ENCODE assay signal across 22 mouse cellular contexts in the genomic region with DNA sequence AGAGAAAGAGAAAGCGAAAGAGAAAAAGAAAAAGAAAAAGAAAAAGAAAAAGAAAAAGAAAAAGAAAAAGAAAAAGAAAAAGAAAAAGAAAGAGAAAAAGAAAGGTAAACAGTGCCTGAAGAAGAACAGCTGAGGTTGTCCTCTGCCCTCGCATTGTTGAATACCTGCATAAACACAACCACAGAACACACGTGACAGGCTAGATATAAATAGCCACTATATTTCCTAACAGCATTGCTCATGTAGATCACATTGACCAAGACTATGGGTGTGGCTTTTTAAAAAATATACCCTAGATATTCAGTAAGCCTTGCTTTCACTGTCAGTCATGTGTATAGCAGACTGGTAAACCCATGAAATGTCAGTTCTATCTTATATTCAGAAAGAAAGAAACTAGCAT.
A peak's percentile ranks its signal among the peaks of the same experiment; 100 is the strongest.
DNase-seq lines count a peak whose midpoint lies in the region; ATAC-seq and TF ChIP-seq lines count a peak whose summit lies in the region.
"Had no signal": no experiment of that assay in that cellular context is flagged by ENCODE, and none has a peak within 500 bp of the region (broad histone marks: within the 10 kb centered on the region; RNA-seq: fewer than 3 reads in every experiment).

No protein-coding gene starts in this region.

- H3K36me3 ChIP-seq in C2C12 (ENCODE audit: control insufficient read depth, insufficient read depth), result no peaks in the 10 kb centered on the region
- H3K36me3 ChIP-seq: embryonic facial prominence, embryonic 12.5 days; embryonic facial prominence, embryonic 15.5 days; G1E; hindbrain, embryonic 12.5 days; hindbrain, embryonic 15.5 days had no signal

- H3K4me3 ChIP-seq in C2C12 (ENCODE audit: insufficient read depth, poor library complexity, severe bottlenecking), result no peak overlapping the region
- H3K4me3 ChIP-seq: embryonic facial prominence, embryonic 12.5 days; embryonic facial prominence, embryonic 15.5 days; heart, adult 2 months; hindbrain, embryonic 12.5 days; hindbrain, embryonic 15.5 days had no signal

- peak; percentile 23 for DNase-seq in NIH3T3 (ENCODE audit: low read depth)
- DNase-seq in kidney, adult 11 months, result no peak
- no peak for DNase-seq in urinary bladder, postnatal 36 days (ENCODE audit: low spot score in 2 of 2)
- DNase-seq in urinary bladder, postnatal 10 days (ENCODE audit: low spot score), result no peak
- DNase-seq in heart, adult 8-10 months (ENCODE audit: low spot score), result no peak
- DNase-seq: adrenal gland, adult 8-10 months; adrenal gland, postnatal 25 days; cerebellum, adult 2 months; cerebellum, adult 9-11 months; cerebellum, postnatal 25 days; forebrain, postnatal 0 days; gastrocnemius, postnatal 25 days; heart, adult 2 months had no signal

- no peak overlapping the region for H3ac ChIP-seq in C2C12 (ENCODE audit: control insufficient read depth, insufficient read length, low read depth)

- 0 out of 2 replicates have a peak, but pooled peaks have one; percentile 34 for ATAC-seq in megakaryocyte progenitor cell, adult 5-6 weeks (replicated peaks; ENCODE audit: poor library complexity)
- ATAC-seq: activated CD4-positive, CD25-positive, alpha-beta regulatory T cell, adult 4 months; forebrain, embryonic 14.5 days; forebrain, postnatal 0 days had no signal

- no peaks in the 10 kb centered on the region for H3K79me2 ChIP-seq in C2C12 (ENCODE audit: control insufficient read depth, insufficient read depth)

- no peak for TF ChIP-seq CTCF in C2C12 (IDR thresholded peaks at IDR 0.05; ENCODE audit: control insufficient read depth, insufficient read depth, insufficient read length)

- H3K79me3 ChIP-seq in C2C12 (ENCODE audit: low read depth), result no peaks in the 10 kb centered on the region

- H3K27me3 ChIP-seq in C2C12 (ENCODE audit: control insufficient read depth, insufficient read depth, insufficient read length), result no peaks in the 10 kb centered on the region
- H3K27me3 ChIP-seq: embryonic facial prominence, embryonic 12.5 days; embryonic facial prominence, embryonic 15.5 days; hindbrain, embryonic 12.5 days; hindbrain, embryonic 15.5 days had no signal

TF ChIP-seq in C2C12, 6 proteins besides CTCF, POLR2A, EP300 and RAD21:
- no peak for TF ChIP-seq MYOD1 (IDR thresholded peaks at IDR 0.05; ENCODE audit: control insufficient read depth, insufficient read length, low read depth)
- TF ChIP-seq USF1 (IDR thresholded peaks at IDR 0.05; ENCODE audit: low read depth), result peak; percentile 56
- TF ChIP-seq CEBPB (IDR thresholded peaks at IDR 0.05; ENCODE audit: low read depth), result no peak
- TF ChIP-seq MYOG (IDR thresholded peaks at IDR 0.05; ENCODE audit: control insufficient read depth, extremely low read depth, insufficient read length), result no peak
- no peak for TF ChIP-seq FOSL1 (IDR thresholded peaks at IDR 0.05; ENCODE audit: insufficient read depth, low read length, poor library complexity, severe bottlenecking)
